Mouse (Mus musculus) embryonic facial prominence, embryonic 14.5 days (tissue): ENCODE data around the gene Tex14. TPM values are rescaled to one million over a fixed set of nuclear protein-coding genes. Genes with fewer than 3 reads are reported as not detected.

Experiments
- ATAC-seq: fragments of 200-750 bp; cut with Nextera tagmentation; 2 replicates; pipeline ENCODE4 v1.8.0; 2017; ENCODE audit warnings: low read depth, moderate number of reproducible peaks, moderate TSS enrichment
- DNase-seq: peaks from one replicate; pipeline ENCODE4 v3.0.0-alpha.2; 2015; ENCODE audit warnings: low spot score
- H3K27ac ChIP-seq: fragments of 300-500 bp; sonication (generic); replicated peaks from 2 replicates; pipeline ENCODE4 v1.5.1; 2014; ENCODE audit warnings: low read depth, mild to moderate bottlenecking, low read length, moderate library complexity
- H3K27me3 ChIP-seq: fragments of 300-500 bp; sonication (generic); replicated peaks from 2 replicates; pipeline ENCODE4 v1.6.1; 2014; ENCODE audit warnings: low read length; ENCODE audit not compliant: control insufficient read depth, insufficient read depth
- H3K36me3 ChIP-seq: fragments of 300-500 bp; sonication (generic); 2 replicates; pipeline ENCODE4 v1.6.1; 2014; ENCODE audit warnings: low read length, mixed read lengths; ENCODE audit not compliant: control insufficient read depth, insufficient read depth
- H3K4me1 ChIP-seq: fragments of 300-500 bp; sonication (generic); 2 replicates; pipeline ENCODE4 v1.6.1; 2014; ENCODE audit warnings: antibody characterized with exemption, low read length; ENCODE audit not compliant: control insufficient read depth, insufficient read depth
- H3K4me2 ChIP-seq: fragments of 300-500 bp; sonication (generic); 2 replicates; pipeline ENCODE4 v1.6.1; 2014; ENCODE audit warnings: low read depth, mild to moderate bottlenecking, low read length, moderate library complexity, mixed read lengths
- H3K4me3 ChIP-seq: fragments of 300-500 bp; sonication (generic); 2 replicates; pipeline ENCODE4 v1.5.1; 2014; ENCODE audit warnings: low read depth, mild to moderate bottlenecking, low read length
- H3K9ac ChIP-seq: fragments of 300-500 bp; sonication (generic); 2 replicates; pipeline ENCODE4 v1.6.1; 2014; ENCODE audit warnings: low read depth, mild to moderate bottlenecking, low read length, moderate library complexity, mixed read lengths
- H3K9me3 ChIP-seq: fragments of 300-500 bp; sonication (generic); 2 replicates; pipeline ENCODE4 v1.6.1; 2016; ENCODE audit warnings: low read length; ENCODE audit not compliant: control insufficient read depth
- WGBS: fragments of 180-500 bp; shearing (Covaris S2); extraction: QIAGEN DNeasy Blood & Tissue Kit; methylation state at CpG from one replicate; pipeline ENCODE4 v1.1.7; 2014; 5-methylcytosine and 5-hydroxymethylcytosine counted together
- polyA plus RNA-seq: library from polyadenylated mRNA; unstranded; fragments of >200 nt; fragmentation: Nextera tagmentation; extraction: Ambion mirVana; gene quantifications from 2 replicates; pipeline ENCODE4 v1.2.1, GENCODE M21; 2014

The Tex14 gene
- polyA plus RNA-seq, 1 experiment from 2014 or later, result 4.8 TPM

DNA sequence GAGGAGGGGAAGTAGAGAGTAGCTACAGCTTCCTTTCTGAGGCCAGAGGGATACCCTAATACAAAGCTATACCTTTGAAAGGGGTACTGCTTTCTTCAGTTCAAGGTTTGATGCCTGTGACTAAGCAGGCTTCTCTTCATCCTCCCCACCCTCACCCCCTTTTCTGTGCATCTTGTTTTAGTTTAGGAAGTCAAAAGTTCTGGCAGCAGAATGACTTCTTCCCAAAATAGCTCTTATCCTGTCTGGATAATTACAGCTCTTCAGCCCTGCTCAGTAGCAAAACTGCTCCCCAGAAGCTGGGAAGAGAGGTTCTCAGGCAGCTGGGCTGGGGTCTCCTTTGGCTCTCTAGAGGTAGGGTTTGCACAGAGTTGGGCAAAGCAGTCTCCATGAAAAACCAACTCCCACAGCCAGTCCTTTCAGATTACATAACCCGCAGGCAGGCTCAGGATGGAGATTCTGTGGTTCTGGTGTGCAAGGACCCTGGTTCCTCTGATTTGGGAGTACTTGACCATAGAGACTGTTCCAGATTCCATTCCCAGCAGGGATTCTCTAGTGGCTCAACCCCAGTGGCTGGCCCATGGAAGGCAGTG, 166.6 kb downstream of the Tex14 start:
- ATAC-seq, result no peak
- WGBS, result 86% methylated on average over 1 of the region's 1 CpGs
- Histone ChIP-seq H3K27ac (peak overlapping the region; percentile 28; the same call in 1 of the 2 replicates), H3K9me3 (no peaks in the 10 kb centered on the region), H3K4me2 (no peak overlapping the region), H3K4me1 (peaks cover 9% of the 10 kb centered on the region), H3K9ac (no peak overlapping the region), H3K4me3 (no peak overlapping the region), H3K36me3 (no peaks in the 10 kb centered on the region), H3K27me3 (no peaks in the 10 kb centered on the region)
- DNase-seq, result peak; percentile 47

- 69% methylated on average over 7 of the region's 7 CpGs for WGBS
- Histone ChIP-seq H3K4me1 (peaks cover 19% of the 10 kb centered on the region), H3K27ac (no peak overlapping the region), H3K9ac (no peak overlapping the region), H3K4me2 (no peak overlapping the region), H3K4me3 (no peak overlapping the region), H3K36me3 (no peaks in the 10 kb centered on the region), H3K27me3 (no peaks in the 10 kb centered on the region), H3K9me3 (no peaks in the 10 kb centered on the region)
- ATAC-seq (peak; percentile 45; the same call in 1 of the 2 replicates), DNase-seq (peak; percentile 64)
Observed at GRCm38 (mm10) chr11:87573751-87574150, 168.9 kb downstream of the Tex14 start.

DNA sequence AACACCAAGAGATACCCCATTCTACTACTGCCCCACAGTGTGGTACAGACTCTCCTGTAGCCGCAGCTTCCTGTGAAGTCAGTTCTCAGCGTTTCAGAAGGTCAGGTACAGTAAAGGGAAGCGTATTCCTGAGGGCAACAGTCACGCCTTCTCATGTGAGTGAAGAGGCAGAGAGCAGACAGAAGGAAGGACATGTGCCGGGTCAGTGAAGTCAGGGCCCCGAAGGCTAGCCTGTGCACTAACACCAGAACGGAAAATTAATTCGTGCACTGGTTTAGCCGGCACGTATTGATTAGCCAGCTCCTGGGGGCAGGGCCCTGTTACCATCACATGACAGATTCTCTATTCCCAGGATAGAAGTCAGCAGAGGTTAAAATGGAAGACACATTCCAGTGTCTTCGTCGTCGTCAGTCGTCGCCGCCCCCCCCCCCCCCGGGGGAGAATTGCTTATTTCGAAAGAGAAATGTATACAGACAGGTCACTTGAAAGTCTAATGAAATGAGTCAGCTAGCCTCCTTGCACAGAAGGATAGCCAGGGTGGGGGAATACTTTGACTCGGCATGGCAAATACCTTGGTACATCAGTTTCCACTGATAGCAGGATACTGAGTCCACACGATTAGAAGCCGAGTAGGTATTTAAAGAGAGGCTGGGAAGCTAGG, 169.8 kb downstream of the Tex14 start:
- no peak overlapping the region for H3K9ac ChIP-seq
- no peaks in the 10 kb centered on the region for H3K27me3 ChIP-seq
- WGBS, result 60% methylated on average over 21 of the region's 21 CpGs
- H3K4me2 ChIP-seq, result no peak overlapping the region
- ATAC-seq, result no peak
- DNase-seq, result no peak
- H3K36me3 ChIP-seq, result no peaks in the 10 kb centered on the region
- peak overlapping the region; percentile 39; the same call in 1 of the 2 replicates for H3K27ac ChIP-seq
- no peaks in the 10 kb centered on the region for H3K9me3 ChIP-seq
- peaks cover 19% of the 10 kb centered on the region for H3K4me1 ChIP-seq
- H3K4me3 ChIP-seq, result no peak overlapping the region

- Histone ChIP-seq H3K36me3 (no peaks in the 10 kb centered on the region), H3K27me3 (no peaks in the 10 kb centered on the region), H3K4me3 (peak overlapping the region; percentile 47), H3K9ac (peak overlapping the region; percentile 65), H3K27ac (no peak overlapping the region), H3K4me2 (peak overlapping the region; percentile 85), H3K4me1 (peaks cover 14% of the 10 kb centered on the region), H3K9me3 (no peaks in the 10 kb centered on the region)
- WGBS, result 24% methylated on average over 6 of the region's 6 CpGs
- DNase-seq (no peak), ATAC-seq (no peak)
Observed at GRCm38 (mm10) chr11:87577601-87578248, 172.9 kb downstream of the Tex14 start.

- Histone ChIP-seq H3K27ac (no peak overlapping the region; the same call in 1 of the 2 replicates), H3K36me3 (no peaks in the 10 kb centered on the region), H3K9ac (peak overlapping the region; percentile 65), H3K9me3 (no peaks in the 10 kb centered on the region), H3K27me3 (no peaks in the 10 kb centered on the region), H3K4me2 (peak overlapping the region; percentile 85), H3K4me1 (peaks cover 14% of the 10 kb centered on the region), H3K4me3 (peak overlapping the region; percentile 47)
- ATAC-seq (peak; percentile 79), DNase-seq (peak; percentile 65)
- WGBS, result under 1% methylated on average over 30 of the region's 40 CpGs
Observed at GRCm38 (mm10) chr11:87578249-87578962, 173.5 kb downstream of the Tex14 start.

DNA sequence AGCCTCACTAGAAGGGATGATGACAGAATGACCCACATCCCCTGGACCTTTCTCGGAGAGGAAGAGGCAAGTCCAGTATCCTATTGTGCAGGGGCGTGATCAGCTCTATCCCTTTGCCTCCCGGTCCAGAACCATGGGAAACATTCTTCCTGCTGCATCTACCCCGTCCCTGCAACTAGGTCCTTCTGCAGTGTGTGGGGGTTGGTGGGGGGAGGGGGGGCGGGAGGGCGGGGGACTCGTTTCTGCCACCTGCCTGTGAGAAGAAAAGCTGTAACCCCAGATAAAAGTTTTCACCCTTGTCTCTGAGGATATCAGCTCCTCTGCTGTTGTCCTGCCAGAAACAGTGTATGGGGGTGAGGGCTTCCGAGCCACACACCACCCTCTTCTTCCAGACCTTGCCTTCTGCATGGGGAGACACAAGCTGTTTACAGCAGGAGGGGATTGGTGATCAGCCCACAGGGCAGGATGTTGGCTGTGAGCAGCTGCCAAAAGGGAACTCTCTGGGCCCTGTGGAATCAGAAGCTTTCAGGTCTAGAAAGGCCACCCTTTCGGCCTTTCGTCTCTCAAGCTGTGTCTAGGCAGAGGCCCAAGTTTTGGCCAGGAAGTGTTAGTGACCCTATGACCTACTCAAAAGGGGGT, 174.2 kb downstream of the Tex14 start:
- Histone ChIP-seq H3K4me2 (peak overlapping the region; percentile 85), H3K9me3 (no peaks in the 10 kb centered on the region), H3K4me1 (peaks cover 14% of the 10 kb centered on the region), H3K36me3 (no peaks in the 10 kb centered on the region), H3K9ac (no peak overlapping the region), H3K27ac (no peak overlapping the region), H3K27me3 (no peaks in the 10 kb centered on the region), H3K4me3 (peak overlapping the region; percentile 47)
- 14% methylated on average over 10 of the region's 10 CpGs for WGBS
- 0 out of 2 replicates have a peak, but pooled peaks have one; percentile 38 for ATAC-seq
- DNase-seq, result no peak

- 55% methylated on average over 1 of the region's 1 CpGs for WGBS
- DNase-seq (no peak), ATAC-seq (no peak)
- H3K27ac ChIP-seq, result no peak overlapping the region
- H3K4me3 ChIP-seq, result no peak overlapping the region
- H3K9me3 ChIP-seq, result no peaks in the 10 kb centered on the region
- peak overlapping the region; percentile 85; the same call in 1 of the 2 replicates for H3K4me2 ChIP-seq
- no peak overlapping the region for H3K9ac ChIP-seq
- no peaks in the 10 kb centered on the region for H3K27me3 ChIP-seq
- H3K36me3 ChIP-seq, result no peaks in the 10 kb centered on the region
- peaks cover 14% of the 10 kb centered on the region for H3K4me1 ChIP-seq
Observed at GRCm38 (mm10) chr11:87579713-87580112, 174.8 kb downstream of the Tex14 start.

GRCm38 (mm10) chr11:87580543-87581085, 175.7 kb downstream of the Tex14 start:
- Histone ChIP-seq H3K9me3 (no peaks in the 10 kb centered on the region), H3K9ac (no peak overlapping the region), H3K4me1 (peaks cover 10% of the 10 kb centered on the region), H3K4me3 (no peak overlapping the region), H3K4me2 (no peak overlapping the region), H3K27me3 (no peaks in the 10 kb centered on the region), H3K36me3 (no peaks in the 10 kb centered on the region), H3K27ac (no peak overlapping the region)
- DNase-seq (no peak), ATAC-seq (no peak)
- 47% methylated on average over 10 of the region's 10 CpGs for WGBS
